Mouse (Mus musculus) midbrain, postnatal 0 days (tissue): ENCODE data around the gene Il21r. TPM values are rescaled to one million over a fixed set of nuclear protein-coding genes. Genes with fewer than 3 reads are reported as not detected.

Source experiments
- ATAC-seq: fragments of 200-750 bp; cut with Nextera tagmentation; 2 replicates; pipeline ENCODE4 v1.8.0; 2017; ENCODE audit warnings: moderate number of reproducible peaks, mild to moderate bottlenecking, moderate TSS enrichment, moderate library complexity; ENCODE audit not compliant: low FRiP score
- DNase-seq: peaks from one replicate; pipeline ENCODE4 v3.0.0-alpha.2; 2015; ENCODE audit warnings: low spot score
- H3K27ac ChIP-seq: fragments of 300-500 bp; sonication (generic); 2 replicates; pipeline ENCODE4 v1.5.1; 2014; ENCODE audit warnings: low read depth, mild to moderate bottlenecking, low read length, mixed read lengths
- H3K27me3 ChIP-seq: fragments of 300-500 bp; sonication (generic); 2 replicates; pipeline ENCODE4 v1.6.1; 2014; ENCODE audit warnings: low read length, control low read depth, mixed read lengths; ENCODE audit not compliant: insufficient read depth
- H3K36me3 ChIP-seq: fragments of 300-500 bp; sonication (generic); 2 replicates; pipeline ENCODE4 v1.6.1; 2014; ENCODE audit warnings: low read length, control low read depth, mixed read lengths; ENCODE audit not compliant: insufficient read depth
- H3K4me1 ChIP-seq: fragments of 300-500 bp; sonication (generic); 2 replicates; pipeline ENCODE4 v1.6.1; 2014; ENCODE audit warnings: mild to moderate bottlenecking, control low read depth, antibody characterized with exemption, low read length, mixed read lengths; ENCODE audit not compliant: insufficient read depth
- H3K4me2 ChIP-seq: fragments of 300-500 bp; sonication (generic); 2 replicates; pipeline ENCODE4 v1.6.1; 2014; ENCODE audit warnings: low read depth, mild to moderate bottlenecking, low read length, mixed read lengths; ENCODE audit not compliant: poor library complexity, severe bottlenecking
- H3K4me3 ChIP-seq: fragments of 300-500 bp; sonication (generic); 2 replicates; pipeline ENCODE4 v1.5.1; 2014; ENCODE audit warnings: low read depth, mild to moderate bottlenecking, low read length, moderate library complexity
- H3K9ac ChIP-seq: fragments of 300-500 bp; sonication (generic); replicated peaks from 2 replicates; pipeline ENCODE4 v1.6.1; 2014; ENCODE audit warnings: mild to moderate bottlenecking, low read length, moderate library complexity, mixed read lengths; ENCODE audit not compliant: poor library complexity, severe bottlenecking
- H3K9me3 ChIP-seq: fragments of 300-500 bp; sonication (generic); 2 replicates; pipeline ENCODE4 v1.6.1; 2016; ENCODE audit warnings: low read length, control low read depth
- CTCF ChIP-seq: IDR thresholded peaks from 2 replicates; pipeline ENCODE4 v1.5.1; 2016; ENCODE audit warnings: antibody characterized with exemption, mild to moderate bottlenecking
- WGBS: fragments of 180-500 bp; shearing (Covaris S2); extraction: QIAGEN DNeasy Blood & Tissue Kit; methylation state at CpG from one replicate; pipeline ENCODE4 v1.1.7; 2014; 5-methylcytosine and 5-hydroxymethylcytosine counted together
- polyA plus RNA-seq: library from polyadenylated mRNA; unstranded; fragments of >200 nt; fragmentation: Nextera tagmentation; extraction: Ambion mirVana; gene quantifications from 2 replicates; pipeline ENCODE4 v1.2.1, GENCODE M21; 2015
- total RNA-seq: library from RNA; depleted of rRNA; stranded (reverse); fragments of >200 nt; gene quantifications from 2 replicates; pipeline ENCODE4 v1.2.3, GENCODE M21; 2014; rRNA removed

The Il21r gene
- total RNA-seq (0.44 and 0.61 TPM in 2 replicates), polyA plus RNA-seq (0.21 and 0.44 TPM in 2 replicates)

DNA sequence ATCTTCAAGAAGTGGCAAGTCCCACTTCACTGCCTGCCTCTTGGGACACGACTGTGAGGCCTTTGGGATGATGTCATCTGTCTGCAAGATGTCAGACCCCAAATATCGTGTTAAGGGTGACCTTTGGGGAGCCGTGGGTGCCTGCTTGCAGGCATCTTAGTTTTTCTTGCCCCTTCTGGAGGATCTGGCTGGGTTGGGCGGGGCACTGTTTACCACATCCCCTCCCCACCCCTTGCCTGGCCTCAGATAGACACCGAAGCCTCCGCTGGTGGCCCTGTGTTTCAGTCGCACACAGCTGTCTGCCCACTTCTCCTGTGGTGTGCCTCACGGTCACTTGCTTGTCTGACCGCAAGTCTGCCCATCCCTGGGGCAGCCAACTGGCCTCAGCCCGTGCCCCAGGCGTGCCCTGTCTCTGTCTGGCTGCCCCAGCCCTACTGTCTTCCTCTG, at the start of gene Il21r:
Gene Il21r, plus strand, starts transcription at position 245 of the 447 bp plus-strand sequence.
- H3K27ac ChIP-seq = no peak within 1 kb of the TSS
- 75% methylated on average over 11 of the region's 11 CpGs for WGBS
- TF ChIP-seq CTCF = no peak
- H3K27me3 ChIP-seq = no peaks in the 10 kb centered on the region
- no peaks in the 10 kb centered on the region for H3K36me3 ChIP-seq
- H3K9ac ChIP-seq = no peak within 1 kb of the TSS
- H3K4me2 ChIP-seq = no peak within 1 kb of the TSS
- ATAC-seq = no peak
- DNase-seq = no peak
- no peaks in the 10 kb centered on the region for H3K4me1 ChIP-seq
- no peak within 1 kb of the TSS for H3K4me3 ChIP-seq
- H3K9me3 ChIP-seq = no peaks in the 10 kb centered on the region

GRCm38 (mm10) chr7:125553653-125554428, 49.4 kb upstream of the Il21r start:
- no peak overlapping the region for H3K4me3 ChIP-seq
- peaks cover 11% of the 10 kb centered on the region for H3K4me1 ChIP-seq
- ATAC-seq = no peak
- no peak overlapping the region; the same call in 1 of the 2 replicates for H3K4me2 ChIP-seq
- no peak for TF ChIP-seq CTCF
- no peak overlapping the region for H3K27ac ChIP-seq
- no peaks in the 10 kb centered on the region; the same call in 1 of the 2 replicates for H3K27me3 ChIP-seq
- WGBS = 81% methylated on average over 13 of the region's 13 CpGs
- DNase-seq = no peak
- H3K36me3 ChIP-seq = no peaks in the 10 kb centered on the region
- H3K9ac ChIP-seq = no peak overlapping the region
- H3K9me3 ChIP-seq = no peaks in the 10 kb centered on the region

GRCm38 (mm10) chr7:125554456-125555114, 48.6 kb upstream of the Il21r start:
- ATAC-seq (no peak), DNase-seq (no peak)
- Histone ChIP-seq H3K9me3 (no peaks in the 10 kb centered on the region), H3K9ac (no peak overlapping the region), H3K4me2 (no peak overlapping the region), H3K4me3 (no peak overlapping the region), H3K4me1 (peaks cover 11% of the 10 kb centered on the region), H3K36me3 (no peaks in the 10 kb centered on the region), H3K27me3 (no peaks in the 10 kb centered on the region; the same call in 1 of the 2 replicates), H3K27ac (no peak overlapping the region)
- WGBS = 91% methylated on average over 9 of the region's 9 CpGs
- no peak for TF ChIP-seq CTCF

DNA sequence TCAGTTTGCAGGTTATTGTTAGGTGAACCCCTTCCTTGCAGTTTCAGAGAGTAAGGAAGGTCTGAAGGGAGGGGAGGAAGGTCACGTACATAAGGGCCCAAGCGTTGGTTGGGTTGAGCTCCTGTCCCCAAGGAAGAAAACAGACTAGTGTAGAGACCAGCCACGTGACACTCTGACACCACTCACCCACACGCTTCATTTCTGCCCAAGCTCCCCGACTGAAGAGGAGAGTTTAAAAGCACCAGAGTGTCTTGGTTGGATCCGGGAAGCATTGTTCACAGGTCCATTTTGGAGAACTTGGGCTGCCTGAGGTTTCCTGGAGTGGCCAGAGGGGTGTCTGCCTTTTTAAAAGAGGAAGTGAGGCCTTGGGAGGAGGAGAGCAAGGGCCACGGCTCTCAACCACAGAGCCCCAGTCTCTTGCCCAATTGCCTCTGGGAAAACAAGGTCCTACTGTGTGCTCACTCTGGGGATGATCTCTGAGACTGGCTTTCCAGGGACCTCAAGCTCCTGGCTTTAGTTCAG, 47.8 kb upstream of the Il21r start:
- 86% methylated on average over 7 of the region's 7 CpGs for WGBS
- DNase-seq = no peak
- H3K27ac ChIP-seq = no peak overlapping the region

GRCm38 (mm10) chr7:125556096-125556495, 47.1 kb upstream of the Il21r start:
- H3K36me3 ChIP-seq = no peaks in the 10 kb centered on the region
- H3K9me3 ChIP-seq = no peaks in the 10 kb centered on the region
- H3K4me2 ChIP-seq = no peak overlapping the region
- 83% methylated on average over 4 of the region's 4 CpGs for WGBS
- DNase-seq (no peak), ATAC-seq (no peak)
- no peak for TF ChIP-seq CTCF
- H3K9ac ChIP-seq = no peak overlapping the region
- H3K27ac ChIP-seq = no peak overlapping the region
- peaks cover 11% of the 10 kb centered on the region for H3K4me1 ChIP-seq
- H3K27me3 ChIP-seq = no peaks in the 10 kb centered on the region; the same call in 1 of the 2 replicates
- H3K4me3 ChIP-seq = no peak overlapping the region

More for the DNA sequence above, 47.8 kb upstream of the Il21r start:
- Histone ChIP-seq H3K27me3 (no peaks in the 10 kb centered on the region; the same call in 1 of the 2 replicates), H3K4me2 (no peak overlapping the region), H3K9me3 (no peaks in the 10 kb centered on the region), H3K36me3 (no peaks in the 10 kb centered on the region), H3K4me3 (no peak overlapping the region), H3K4me1 (peaks cover 11% of the 10 kb centered on the region), H3K9ac (no peak overlapping the region)
- TF ChIP-seq CTCF = no peak
- ATAC-seq = no peak
